Mouse (Mus musculus): ENCODE measurements at regions not wholly inside any gene's neighbourhood (a gene's known extent, or its start where the extent isn't known, plus 50 kb on each side); places are given as distances from the start of the nearest gene placed in this dataset.
A peak's percentile ranks its signal among the peaks of the same experiment; 100 is the strongest.

DNA sequence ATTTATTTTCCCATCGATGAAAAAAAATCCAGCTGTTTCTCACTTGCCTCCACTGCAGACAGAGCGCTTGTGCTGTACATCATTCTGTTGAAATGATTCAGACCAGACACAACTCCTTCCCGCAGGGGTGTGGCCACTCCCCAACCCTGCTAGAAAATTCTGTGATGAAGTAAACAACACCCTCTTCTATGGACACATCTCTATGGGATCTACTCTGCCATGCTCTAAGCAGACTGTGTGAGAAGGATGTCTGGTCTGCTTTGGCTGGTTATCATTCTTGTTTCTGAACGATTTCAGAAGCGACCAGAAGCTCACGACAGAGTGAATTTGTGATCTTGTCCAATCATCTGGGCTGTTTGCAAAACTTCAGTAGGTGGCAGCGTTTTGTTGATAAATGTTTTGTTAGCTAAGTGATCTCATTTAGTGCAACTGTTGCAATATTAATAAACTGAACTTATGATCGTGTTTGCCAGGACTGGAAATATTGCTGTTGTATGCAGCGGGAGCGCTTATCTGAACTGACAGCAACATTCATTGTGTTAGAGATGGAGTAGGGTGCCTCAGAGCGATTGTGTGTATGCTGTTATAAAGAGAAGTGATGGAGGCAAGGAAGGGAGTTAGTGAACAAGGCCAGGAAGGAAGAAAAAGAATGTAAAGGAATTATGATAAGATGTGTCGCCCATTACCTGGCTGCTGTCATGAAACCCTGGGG is 605.2 kb upstream of the Nox3 start:
- no peak for DNase-seq

DNA sequence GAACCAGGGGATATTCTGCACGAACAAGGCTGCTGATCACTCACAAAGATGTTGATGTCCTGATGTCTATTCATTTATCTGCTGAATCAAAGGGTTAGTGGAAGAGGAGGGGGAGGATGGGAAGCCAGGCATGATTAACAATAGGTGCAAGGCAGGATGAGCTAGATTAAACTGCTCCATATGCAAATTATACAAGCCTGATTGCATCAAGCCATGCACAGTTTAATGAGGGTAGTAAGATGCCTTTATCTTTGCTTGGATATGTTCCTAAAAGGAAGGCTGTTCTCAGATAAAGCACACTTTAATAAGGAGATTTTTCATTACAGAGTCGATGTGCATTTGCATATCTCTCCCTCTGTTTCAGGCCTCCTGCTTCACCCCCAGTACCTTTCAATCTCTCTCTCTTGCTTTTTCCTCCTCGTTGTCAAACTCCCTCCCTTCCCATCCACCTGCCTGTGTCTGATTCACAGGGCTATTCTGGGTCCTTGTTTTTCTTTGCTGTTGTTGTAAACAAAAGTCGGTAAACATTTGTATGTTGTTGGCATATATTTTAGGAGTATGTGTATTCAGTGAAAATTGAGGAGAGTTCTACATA is 615.8 kb upstream of the Nox3 start:
- no peak for DNase-seq

DNA sequence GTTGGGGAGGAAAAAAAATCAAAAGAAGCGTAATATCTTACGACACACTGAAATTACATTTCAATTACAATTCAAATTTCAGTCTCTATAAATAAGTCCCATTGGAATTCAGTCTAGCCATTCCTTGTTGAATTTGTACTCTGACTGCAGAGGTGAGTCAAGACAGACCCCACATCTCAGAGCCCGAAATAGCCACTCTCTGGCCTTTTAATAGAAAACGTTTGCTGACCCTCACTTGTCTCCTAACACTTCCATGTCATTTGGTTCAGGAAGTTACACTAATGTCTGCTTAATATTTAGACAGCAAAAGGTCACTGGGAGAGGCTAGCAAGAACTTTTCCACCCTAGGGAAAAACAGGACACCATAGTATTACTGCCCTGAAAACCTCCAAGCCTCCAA is 623.1 kb upstream of the Nox3 start:
- no peak for DNase-seq

DNA sequence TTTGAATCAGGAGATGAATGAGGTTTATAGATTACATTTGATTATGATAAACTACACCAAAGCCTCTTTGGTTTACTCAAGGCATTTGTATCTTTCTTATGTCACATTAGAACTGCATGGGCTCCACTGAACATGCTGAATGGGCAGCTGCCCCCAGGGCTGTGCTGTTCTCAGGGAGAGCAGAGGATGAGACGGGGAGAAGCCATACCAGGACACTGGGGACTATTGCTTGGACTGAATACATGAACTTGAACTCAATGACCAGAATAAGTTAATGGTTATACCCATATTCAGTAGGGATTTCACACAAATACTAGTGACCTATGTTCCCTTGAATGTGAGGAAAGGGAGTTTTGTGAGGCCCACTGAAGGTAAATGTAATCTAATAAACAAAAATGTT is 632.7 kb upstream of the Nox3 start:
- DNase-seq, result peak; percentile 24 to 30

DNA sequence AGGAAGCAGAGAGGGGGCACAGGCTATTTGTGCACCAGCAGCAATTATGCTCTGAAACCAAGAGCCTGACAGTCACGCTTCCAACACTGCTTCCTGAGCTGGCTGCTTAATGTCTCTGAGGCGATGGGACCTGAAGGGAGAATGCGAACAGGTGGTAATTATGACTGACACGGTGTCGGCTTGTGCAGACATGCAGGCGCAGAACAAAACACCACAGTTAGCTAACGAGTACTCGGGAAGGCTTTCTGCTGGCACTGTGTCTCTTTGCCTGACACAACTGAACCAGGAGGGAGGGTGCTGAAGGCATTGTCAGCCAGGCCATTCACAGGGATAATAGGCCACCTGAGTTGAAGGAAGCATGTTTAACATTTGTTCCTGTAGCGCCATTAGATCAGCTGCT is 635.6 kb upstream of the Nox3 start:
- DNase-seq, result no peak

DNA sequence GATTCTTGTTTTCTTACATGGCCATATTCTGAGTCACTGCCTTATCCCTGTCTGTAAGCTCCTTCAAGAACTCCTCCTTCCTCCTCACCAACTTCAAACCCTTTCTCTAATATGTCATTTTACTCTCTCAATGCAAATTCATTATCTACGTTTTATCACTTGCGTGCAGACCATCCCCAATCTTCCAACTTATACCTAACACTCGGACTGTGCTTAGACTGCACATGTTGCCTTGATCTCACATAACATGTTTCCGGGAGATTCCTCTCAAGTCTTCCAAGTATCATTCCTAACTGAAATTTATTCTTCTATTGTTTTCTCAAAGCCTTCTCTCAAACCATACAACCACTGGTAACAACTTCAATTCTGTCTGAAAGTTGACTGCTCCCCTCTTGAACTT is 637.0 kb upstream of the Nox3 start:
- no peak for DNase-seq

DNA sequence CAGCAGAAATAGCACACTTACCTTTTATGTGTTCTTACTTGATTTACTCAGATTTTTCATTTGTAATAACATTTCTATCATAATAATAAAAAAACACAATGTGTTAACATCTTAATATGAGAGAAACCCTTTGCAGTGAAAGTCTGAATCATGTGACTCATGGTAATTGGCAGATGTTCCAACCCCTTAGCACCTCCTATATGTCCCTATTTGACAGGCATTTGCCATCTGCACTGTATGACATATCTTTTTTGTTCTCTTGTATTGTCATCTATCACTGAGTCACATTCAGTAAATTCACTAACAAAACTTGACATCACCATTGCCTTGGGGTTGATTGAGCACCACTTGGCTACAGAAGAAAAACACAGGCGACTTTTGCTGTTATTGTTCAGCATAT is 641.1 kb upstream of the Arid1b start:
- DNase-seq, result no peak

DNA sequence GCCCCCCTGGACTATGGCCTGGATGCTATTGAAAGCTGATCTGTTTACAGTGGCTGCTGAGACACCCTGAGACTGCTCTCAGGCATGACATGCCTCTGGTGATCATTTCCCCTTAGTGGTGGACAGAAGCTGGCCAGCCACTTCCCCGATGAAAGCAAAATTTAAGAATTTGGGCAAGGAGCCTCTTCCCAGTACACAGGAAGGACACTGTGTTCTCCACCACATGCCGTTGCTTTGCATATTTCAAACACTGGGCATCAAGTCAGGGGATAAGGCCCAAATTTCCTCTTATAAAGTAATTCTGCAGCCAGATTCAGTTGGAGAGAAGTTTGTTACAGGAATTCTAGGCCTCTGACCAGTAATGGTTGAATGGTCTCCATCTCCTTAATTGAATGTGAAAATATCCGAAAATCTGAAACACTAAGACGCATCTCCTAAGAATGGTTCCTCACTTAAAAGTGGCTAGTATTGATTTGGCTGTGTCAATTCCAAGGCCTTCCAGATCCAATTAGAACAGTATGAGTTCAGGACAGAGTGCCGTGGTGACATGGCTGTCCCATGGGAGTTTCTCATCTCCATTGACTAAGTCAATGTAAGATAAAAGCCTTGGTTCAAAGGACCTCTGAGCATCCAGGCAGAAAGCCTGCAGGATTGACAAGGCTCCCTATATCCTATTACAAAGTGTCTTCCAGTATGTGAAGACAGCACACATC is 638.5 kb upstream of the Arid1b start:
- peak in 1 of 2 experiments; percentile 5 for DNase-seq

DNA sequence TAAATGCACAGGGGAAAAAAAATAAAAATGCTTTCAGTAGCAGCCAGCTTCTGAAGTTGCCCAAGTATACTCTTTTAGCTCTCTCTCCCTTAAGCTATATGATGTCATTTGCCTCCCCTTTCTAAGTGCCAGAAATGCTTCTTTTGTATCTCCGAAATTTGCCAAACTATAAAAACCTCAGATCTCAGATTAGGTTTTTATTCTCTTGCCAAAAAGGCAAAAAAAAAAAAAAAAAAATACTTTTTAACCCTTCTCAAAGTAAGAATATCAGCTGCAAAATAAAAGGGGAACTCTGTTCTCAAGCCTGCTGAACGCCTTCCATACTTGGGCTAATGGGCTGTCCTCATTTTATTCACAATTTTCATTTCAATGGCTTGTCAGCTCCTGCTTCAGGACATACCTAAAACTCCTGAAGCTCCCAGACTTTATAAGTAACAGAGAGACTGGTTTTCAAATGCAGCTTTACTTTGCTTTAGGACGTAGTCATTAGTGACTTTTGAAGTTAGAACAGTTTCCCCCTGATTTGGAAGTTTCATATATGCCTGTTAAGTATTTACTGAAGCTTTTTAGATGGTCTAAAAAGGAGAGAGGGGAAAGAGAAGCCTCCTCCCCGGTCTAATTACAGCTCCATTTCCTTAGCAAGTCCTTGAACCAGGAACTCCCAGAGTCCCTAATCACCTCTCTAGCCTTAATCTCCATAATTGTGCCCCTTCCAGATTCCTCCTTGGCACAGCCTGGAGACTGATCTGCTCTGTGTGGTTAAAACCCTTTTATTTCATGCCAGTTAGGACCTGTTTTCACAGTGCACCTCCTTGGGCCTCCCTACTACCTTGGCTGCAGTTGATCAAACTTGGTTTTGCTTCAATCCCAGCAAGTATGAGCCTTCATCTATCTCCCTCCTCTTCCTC is 633.5 kb upstream of the Arid1b start:
- DNase-seq, result no peak

DNA sequence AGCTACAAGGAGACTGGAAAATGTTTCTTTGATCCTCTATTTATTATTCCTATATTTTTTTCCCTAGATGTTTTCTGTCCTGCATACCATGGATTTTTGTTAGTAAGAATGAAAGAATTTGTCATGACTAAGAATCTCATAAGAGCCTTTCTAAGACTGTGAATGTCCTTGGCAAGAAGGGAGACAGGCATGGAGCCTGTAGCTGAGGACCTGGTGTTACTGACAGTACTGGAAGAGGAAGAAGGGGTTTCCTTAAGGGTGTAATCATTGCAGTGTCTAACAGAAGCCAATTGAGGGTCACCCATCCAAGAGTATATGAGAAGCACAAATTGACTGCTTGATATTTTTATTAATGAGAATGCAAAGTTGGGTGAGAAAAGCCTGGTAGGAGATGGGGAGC is 628.3 kb upstream of the Arid1b start:
- no peak for DNase-seq

DNA sequence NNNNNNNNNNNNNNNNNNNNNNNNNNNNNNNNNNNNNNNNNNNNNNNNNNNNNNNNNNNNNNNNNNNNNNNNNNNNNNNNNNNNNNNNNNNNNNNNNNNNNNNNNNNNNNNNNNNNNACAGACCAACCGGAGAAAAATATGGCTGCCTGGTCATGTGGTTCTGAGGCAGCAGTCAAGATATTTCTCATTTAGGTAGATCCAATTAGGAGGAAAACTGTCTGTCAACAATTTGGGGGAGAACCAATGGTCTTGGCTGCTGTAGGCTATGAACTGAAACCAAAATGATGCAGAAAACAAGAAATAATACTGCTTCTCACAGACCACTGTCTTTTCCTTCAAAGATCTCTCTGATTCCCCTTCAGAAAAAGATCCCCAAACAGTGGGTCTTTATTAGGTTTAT is 613.7 kb upstream of the Arid1b start:
- no peak for DNase-seq

DNA sequence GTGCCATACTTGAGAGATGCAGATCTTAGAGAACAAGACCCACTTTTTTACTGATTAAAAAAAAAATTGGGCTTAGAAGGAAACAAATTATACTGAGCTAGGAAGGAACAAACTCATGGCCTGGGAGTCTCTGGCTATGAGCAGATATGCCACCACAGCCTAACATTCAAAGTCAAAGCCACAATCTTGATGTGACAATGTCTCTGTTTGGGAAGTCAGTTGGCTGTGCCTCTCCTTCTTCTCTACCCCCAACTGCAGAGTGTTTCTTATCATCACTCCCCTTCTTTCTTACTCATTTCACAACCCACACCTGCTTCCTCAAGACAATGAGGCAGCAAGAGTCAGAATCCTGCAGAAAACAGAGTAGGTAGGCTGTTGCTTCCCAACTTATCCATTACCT is 613.3 kb upstream of the Arid1b start:
- DNase-seq, result no peak

DNA sequence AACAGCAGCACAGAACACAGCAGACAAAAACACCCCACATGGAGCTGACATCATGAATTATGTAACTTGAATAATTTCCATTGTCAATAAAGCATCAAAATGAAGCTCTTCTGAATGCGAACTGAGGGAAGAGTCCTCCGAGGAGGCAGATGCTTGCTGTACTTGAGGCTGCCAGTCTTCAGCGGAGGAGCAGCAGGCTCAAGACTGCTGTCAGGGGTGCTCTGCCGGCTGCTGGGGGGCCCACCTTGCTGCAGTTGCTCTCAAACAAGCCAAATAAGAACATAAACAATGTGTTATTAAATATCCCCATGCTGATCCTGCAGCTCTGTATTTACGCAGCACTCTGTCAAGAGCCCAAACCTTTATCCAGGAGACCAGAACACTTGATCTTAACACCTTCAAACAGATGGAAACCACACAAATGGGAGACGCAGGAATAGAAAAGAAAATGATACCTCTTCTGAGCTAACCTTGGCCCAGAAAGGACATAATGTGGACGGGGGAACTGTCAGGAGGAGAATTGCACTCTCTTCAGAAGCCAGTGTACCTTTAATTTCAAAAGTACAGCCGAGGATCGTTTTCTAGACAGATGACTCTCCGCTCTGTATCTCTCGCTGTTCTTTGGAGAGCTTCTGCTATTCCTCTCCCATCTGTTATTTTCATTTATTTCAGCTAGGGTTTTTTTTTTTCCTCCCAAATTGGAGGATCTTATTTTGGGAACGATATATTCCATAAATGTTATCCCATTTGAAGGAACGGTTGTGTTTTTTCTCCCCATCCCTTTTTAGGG is 612.0 kb upstream of the Arid1b start:
- DNase-seq, result no peak

DNA sequence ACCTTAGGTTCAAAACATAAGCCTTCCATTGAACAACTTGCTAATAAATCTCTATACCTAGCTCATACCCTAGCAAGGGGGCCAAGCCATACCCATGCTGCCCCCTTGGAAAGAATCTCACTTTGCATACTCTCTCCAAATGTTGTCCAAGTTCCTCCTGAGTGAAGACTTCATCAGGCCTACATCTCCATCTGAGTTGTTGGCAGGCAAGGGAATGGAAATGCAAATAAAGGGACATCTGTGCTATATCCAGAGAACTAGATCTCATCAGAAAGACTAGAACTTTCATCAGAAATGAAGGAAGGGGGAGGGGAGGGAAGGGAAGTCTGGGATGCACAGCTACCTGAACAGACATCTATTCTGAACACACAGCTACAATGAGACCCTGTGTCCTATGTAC is 611.4 kb upstream of the Arid1b start:
- no peak for DNase-seq

DNA sequence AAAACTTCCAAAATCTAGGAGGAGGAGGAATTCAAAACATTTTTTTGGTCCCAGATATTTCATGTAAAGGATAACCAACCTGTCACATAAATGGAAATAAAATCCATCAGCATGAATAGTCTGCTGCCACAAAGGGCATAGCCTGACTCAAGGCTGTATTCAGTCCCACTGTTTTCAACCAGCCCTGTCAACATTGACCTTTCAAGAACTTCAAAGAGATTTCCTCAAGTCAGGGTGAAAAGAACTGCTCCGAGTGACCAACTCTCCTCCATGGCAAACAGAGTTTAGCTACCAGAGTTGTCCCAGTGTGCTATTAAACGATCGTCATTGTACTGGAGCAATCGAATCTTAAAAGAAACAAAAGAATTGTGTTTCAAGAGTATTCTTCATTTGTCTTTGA is 606.5 kb upstream of the Arid1b start:
- DNase-seq, result no peak

DNA sequence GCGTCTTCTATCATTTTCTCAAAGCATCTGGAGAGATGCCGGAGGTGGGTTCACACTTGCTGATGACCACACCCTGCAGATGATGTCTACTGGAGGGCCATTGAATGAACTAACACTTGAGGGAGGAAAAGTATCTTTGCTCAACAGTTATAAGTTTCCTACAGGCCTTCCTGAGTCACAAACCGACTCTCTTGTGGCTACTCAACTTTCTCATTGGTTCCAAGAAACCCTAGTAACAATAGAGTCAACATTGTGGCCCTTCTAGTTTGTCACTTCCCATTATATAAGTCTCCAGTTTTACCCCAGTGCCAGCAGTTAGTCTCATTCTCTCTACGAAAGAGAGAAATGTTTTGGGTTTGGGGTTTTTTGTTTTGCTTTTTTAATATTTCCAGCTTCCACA is 604.1 kb upstream of the Arid1b start:
- DNase-seq, result no peak

DNA sequence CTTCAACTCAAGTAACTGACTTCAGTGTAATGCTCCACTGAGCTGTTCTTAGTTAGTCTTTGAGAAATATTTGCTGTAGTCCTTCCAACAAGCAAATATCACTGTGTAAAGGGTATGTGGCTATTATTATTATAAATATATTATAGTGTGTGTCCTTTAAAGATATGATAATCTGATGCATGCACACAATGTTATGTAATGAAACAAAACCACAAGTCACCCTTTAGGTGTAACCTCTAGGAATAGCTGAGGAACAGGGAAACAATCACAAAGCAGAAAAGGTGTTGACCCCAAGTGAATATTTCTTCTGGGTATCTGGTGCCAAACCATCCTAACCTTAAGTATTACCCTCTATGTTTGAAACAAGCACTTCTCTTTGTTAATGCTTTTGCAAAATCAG is 603.6 kb upstream of the Arid1b start:
- DNase-seq, result no peak

DNA sequence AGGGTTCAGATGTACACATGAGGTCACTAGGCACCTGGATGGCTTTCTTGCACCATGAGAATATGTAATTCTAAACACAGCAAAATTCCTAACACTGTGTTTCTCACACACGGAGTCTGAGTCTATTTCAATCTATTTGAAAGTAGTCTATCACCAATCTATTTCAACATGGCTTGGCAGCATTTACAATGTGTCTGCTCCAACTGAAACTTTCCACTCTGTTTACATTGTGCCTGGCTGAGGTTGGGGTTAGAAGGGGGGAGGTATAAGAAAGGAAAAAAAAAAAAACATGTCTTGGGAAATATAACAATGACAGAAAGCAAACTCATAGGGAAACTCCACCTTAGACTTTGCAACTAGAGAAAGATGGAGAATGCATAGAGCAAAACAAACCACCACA is 602.9 kb upstream of the Arid1b start:
- DNase-seq, result no peak

DNA sequence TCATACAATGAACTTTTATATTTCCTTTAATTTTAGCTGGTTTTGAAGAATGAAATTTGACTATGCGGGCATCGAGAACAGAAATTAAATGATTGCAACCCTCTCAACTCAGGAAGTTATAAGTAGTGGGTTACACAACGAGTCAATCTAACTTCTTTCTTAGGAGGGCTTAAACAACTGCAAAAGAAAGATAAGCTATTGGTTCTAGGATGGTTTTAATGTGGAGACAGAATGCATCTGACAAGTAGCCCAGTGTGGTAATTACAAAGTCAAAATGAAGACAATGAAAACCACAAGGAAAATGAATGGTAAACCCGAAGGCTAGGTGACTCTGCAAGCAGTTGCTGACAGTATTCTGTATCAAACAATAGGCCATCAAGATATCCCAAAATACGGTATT is 598.0 kb upstream of the Arid1b start:
- no peak for DNase-seq

DNA sequence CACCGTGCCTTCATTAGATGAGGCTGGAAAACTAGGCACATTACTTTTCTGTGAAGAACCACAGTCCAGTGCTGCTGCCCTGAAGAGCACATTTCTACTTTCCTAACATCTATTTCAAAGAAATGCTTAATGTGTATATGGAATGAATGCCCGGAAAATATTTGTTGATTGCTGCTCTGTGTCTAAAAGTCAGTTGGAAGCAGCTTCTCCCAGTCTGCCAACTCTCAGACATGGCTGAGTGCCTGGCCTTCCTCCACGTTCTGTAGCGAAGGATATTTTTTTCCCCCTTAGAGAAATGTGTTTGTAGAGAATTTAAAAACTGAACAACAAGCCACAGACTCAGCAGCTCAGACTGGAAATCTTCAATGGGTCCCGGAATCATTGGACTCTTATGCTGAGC is 576.4 kb upstream of the Arid1b start:
- DNase-seq, result peak in 1 of 2 experiments; percentile 11

DNA sequence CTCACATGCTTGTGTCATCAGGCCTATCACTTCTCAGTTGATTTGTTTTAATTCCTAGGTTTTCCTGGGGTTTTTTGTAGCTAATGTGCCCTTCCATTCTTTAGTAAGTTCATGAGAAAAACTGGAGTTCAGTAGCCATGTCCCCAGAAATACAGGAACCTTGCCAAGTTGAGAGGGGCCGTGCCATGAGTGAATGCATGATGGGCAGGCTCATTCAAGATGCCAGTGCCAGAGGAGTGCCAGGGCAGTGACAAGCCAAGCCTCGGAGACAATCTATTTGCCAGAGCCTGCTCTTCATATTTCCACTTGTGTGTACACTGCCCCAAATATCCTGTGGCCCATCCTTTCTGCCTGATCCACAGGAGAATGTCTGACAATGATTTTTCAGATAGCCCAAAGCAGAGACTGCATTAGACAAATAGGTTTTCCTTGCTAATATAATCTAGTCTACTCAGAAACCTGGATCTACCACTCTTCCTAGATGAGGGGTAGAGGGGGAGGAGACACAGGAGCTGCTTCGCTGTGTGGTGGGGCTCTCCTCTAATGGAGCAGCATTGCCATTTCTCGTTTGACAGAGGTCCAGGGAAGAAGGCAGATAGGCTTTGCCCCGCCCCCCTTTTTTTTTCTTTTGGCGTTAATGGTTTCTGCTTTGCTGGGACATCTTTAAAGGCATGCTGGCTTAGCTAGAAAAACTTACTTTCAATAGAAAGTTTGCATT is 569.5 kb upstream of the Arid1b start:
- DNase-seq, result no peak

DNA sequence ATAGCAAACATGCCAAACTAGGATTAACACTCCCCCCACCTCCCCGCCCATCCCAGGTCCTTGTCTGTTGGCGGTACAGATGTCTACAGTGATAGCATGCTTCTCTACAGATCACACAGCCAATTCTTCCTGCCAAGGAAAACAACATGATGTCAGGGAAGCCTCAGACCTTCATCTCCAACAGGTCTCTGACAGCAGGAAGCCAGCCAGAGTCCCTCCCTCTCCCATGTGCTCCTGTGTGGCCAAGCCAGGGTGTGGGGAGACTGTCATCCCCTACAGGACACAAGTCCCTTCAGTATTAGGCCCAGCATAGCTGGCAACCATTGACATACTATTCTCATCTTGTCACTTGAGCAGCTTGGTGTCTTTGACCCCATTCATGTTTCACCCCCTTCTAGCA is 568.8 kb upstream of the Arid1b start:
- DNase-seq, result no peak
